Mouse (Mus musculus): Measurements from ENCODE around the gene Timp2. TPM values are rescaled to one million over a fixed set of nuclear protein-coding genes. Genes with fewer than 3 reads are reported as not detected.
A peak's percentile ranks its signal among the peaks of the same experiment; 100 is the strongest.
"Not testable (repeated sequence)": the region's sequence is repeated elsewhere in the genome, so short reads cannot be mapped to it uniquely, and the experiment has no call there.

Gene Timp2
- total RNA-seq, 2 experiments from 2014 or later, result 121 to 138 TPM

DNA sequence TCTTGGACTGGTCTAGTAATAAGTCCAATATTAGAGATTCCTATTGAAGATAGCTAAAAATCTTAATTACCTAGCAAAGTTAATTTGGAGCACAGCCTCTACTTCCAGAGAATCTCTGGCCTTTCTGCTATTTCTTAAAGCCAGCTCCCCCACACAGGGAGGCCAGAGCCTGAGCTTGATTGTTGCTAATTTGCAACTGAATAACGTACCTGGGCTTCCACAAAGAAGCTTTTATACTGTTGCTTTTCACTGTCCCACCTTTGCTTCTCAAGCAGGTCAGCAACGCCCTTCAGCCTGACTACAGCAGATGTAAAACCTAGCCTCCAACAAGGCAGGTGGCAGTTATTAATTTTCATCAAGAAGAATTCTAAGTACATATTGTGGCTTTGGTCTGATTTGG lies 47.6 kb downstream of the Timp2 start:
- DNase-seq (ENCODE audit: low spot score); intact Hi-C loops (cut with DNase I): not testable (repeated sequence)

DNA sequence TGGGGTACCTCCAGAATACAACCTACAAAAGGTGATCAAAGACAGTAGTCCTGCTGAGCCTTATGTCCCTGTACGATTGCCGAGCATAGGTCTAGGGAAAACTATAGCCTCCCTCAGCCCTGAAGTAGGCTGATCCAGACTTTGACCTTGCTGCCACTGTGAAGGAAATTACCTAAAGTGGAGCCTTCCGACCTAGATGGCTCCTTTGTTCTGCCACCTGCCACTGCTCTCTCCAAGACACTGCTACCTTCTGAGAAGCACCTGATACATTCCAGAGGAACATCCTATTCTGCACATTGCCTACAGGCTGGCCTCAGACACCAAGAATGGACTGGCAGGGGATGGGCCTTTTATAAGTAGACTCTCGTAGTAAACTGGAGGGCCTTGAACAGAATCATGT lies 51.6 kb downstream of the Timp2 start:
- intact Hi-C loops (cut with DNase I); DNase-seq (ENCODE audit: low spot score): not testable (repeated sequence)

DNA sequence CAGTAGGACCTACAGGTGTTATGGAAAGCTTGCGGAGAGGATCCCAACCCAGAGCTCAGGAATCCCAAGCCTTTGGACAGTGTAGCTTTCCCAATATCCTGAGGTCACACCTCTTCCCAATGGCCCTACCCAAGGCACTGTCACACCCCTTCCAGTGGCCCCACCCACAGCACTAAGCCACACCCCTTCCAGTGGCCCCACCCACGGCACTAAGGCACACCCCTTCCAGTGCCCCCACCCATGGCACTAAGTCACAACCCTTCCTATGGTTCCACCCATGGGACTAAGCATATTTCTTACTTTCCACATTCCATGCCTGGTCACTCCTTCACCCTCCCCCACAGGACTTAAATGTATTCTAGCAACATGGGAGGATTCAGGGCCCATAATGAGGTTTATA lies 56.7 kb downstream of the Timp2 start:
- intact Hi-C loops (cut with DNase I), result no loop called here
- no peak for DNase-seq (ENCODE audit: low spot score)

DNA sequence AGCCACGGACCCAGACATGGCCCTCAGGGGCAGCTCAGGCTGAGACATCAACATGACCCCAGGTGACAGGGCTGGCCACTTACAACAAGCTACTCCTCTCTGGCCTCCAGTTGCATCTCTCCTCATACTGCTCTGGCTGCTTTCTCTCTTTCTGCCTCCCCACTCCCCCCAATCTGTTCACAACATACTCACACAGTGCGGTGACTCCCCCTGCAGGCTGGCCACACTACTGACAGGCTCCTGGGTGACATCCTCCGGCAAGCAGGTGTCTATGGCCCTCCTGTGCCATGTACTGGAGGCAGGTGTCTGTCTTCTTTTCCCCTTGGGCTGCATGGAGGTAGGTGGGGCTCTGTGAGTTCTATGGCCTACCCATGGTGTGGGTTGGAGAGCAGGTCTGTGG lies 57.6 kb downstream of the Timp2 start:
- intact Hi-C loops (cut with DNase I), result no loop called here
- DNase-seq (ENCODE audit: low spot score), result no peak

DNA sequence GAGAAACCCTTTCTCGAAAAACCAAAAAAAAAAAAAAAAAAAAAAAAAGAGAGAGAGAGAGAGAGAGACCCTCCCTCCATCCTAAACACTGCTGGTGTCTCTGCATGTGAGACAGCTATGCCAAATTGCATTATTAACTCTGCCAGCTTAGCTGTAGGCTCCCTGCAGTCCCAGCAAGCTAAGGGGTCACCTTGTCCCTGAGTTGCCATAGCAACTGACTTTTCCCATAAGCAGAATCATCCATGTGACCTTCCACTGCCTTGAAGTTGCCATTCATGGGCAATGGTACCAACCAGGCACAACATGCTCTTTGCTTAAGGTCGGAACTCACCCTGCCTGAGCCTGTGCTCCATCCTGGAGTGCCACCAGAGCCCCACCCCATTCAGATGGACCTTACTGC lies 60.5 kb downstream of the Timp2 start:
- no peak for DNase-seq (ENCODE audit: low spot score)
- intact Hi-C loops (cut with DNase I), result no loop called here

DNA sequence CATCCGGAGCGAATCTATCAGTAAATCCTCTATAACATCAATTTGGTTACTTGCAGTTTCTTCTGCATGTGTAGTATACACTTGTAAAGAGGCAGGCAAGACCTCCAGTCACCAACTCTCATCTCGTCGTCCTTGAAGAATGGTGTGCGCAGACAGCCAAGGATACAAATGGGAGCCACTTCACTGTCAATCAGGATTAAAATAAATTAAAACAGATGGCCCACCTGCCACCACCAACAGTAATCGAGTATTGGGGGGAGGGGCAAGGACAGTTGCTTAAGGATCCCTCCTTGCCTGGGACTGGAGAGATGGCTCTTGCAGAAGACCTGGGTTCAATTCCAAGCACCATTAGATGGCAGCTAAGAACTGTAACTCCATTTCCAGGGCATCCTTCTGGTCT lies 62.9 kb downstream of the Timp2 start:
- DNase-seq (ENCODE audit: low spot score), result no peak
- intact Hi-C loops (cut with DNase I), result no loop called here

DNA sequence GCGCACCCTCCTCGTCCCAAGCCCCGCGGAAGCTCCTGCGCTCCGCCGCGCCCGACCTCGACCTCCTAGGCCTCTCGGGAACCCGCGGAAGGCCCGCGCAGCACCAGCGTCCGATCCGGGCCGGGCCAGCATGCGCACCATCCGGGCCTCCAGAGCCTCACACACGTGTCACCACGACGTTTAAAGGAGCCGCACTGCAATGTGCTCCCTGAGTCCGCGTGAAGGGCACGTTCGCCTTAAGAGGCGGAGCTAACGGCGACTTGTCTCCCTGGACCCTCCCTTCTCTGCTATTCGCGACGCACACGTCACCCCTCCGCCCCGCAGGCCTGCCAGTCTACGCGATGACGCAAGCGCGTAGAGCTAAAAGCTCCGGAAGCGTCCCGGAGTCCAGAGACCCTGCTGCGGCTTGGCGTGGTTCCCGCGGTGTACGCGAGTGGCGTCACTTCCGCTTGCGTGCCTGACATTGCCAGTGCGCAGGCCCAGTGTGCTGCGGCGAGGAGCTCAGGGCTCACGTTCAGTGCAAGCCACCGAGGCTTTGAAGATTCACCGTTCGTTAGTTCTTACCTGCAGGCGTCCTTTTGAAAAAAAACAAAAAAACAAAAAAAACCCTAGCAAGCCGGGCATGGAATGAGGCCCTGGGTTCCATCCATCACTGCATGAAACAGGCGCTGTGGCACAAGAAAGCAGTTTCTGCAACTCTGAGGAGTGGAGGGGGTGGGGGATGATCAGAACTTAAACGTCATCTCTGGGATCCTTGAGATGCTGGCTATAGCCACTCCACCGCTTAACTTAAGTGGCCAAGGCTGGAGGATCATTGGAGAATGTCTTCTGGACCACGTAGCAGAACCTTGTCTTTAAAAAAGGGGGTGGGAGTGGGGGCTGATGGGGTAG lies 65.3 kb downstream of the Timp2 start, which contains the start of gene Usp36:
Gene Usp36 (minus strand): TSS at position 246 of the 891 bp plus-strand sequence.
- intact Hi-C loops (cut with DNase I), result no loop called here
- peak; percentile 100 for DNase-seq (ENCODE audit: low spot score)

DNA sequence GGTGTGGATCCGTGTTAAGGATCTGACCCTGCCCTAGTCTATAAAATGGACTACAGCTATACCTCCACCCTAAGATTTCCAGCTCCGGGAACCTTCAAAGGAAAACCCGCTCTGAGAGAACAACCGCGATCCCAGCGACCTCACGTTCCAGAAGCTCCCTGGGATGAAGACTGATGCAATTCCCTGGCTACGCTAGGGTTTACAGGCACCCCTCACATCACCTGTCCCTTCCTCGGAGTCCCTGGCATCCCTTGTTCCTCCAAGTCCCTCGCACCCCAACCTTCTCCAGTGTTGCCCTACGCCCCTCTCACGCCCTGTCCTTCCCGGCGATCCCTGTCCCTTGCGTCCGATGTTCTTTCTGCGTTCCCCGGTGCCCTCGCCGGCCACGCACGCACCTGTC lies 66.0 kb downstream of the Timp2 start:
- intact Hi-C loops (cut with DNase I), result no loop called here
- DNase-seq (ENCODE audit: low spot score), result no peak

DNA sequence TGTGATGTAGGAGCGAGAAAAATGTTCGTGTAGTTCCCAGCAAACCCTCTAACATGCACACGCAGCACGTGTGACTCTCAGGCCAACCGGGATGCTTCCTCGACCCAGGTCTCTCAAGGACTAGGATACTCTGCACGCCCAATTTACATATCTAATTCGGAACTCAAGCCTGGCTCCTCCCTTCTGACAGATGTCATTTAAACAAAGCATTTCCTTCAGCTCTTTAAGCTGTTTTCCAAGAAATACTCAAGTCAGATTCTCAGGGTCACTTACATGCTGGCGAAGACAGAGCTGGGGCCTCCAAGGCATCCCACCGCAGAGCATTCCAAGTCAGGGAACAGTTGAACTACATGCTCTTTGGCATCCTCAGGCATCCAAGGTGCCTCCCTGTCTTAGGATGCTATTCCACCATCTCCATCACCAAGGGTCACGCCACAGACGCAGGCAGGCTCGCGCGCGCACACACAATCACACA lies 66.5 kb downstream of the Timp2 start:
- intact Hi-C loops (cut with DNase I), result no loop called here
- DNase-seq (ENCODE audit: low spot score), result no peak

DNA sequence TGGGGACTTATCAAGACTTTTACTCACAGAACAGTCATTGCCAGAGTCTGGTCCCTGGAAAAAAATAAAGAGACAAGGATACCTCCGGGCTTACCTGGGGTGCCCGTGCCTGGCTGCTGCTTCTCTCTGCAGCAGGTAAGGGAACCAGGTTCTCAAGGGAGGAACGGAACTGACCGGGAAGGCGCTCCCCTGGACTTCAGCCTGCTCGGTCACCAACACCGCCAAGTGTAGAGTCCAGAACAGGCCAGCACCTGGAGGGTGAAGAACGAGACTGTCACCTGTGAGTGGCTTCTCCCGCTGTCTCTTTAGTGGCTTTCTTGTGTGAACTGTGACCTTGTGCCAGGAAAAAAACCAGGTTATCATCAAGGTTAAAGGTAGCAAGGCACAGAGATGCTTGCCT lies 68.0 kb downstream of the Timp2 start:
- no peak for DNase-seq (ENCODE audit: low spot score)
- intact Hi-C loops (cut with DNase I), result no loop called here

DNA sequence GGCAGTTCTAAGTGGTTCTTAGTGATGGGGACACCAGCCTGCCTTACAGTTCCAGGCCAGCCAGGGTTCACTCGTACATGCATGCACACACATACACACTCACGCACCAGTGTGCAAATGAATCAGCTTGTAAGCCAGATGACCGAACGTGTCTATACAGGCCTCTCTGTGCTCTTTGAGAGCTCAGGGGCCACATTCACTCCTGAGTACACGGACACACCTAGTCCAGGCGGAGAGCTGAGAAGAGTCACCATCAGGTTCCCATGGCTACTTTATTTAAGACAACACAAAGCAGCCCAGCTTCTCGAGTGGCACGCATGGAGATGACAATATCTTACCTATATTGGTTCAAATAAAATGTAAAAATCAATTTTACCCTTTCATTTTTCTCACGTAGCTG lies 69.1 kb downstream of the Timp2 start:
- intact Hi-C loops (cut with DNase I), result no loop called here
- DNase-seq (ENCODE audit: low spot score), result no peak

DNA sequence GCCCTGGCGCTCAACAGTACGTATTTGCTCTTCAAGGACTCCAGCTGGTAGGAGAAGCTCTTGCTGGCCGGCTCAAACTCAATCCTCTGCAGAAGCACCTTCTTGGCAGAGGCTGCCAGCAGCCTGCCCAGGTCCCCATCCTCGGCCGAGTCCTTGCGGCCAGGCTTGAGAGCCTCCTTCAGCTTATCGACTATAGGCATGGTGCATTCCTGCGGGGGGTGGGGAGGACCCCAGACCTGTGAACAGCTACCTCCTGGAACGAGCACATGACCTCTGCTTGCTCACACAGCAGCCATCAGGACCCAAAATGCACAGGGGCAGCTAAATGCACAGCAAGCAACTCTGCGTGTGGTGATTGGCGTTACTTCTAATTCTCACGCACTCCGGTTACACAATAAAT lies 69.7 kb downstream of the Timp2 start:
- intact Hi-C loops (cut with DNase I), result no loop called here
- no peak for DNase-seq (ENCODE audit: low spot score)

DNA sequence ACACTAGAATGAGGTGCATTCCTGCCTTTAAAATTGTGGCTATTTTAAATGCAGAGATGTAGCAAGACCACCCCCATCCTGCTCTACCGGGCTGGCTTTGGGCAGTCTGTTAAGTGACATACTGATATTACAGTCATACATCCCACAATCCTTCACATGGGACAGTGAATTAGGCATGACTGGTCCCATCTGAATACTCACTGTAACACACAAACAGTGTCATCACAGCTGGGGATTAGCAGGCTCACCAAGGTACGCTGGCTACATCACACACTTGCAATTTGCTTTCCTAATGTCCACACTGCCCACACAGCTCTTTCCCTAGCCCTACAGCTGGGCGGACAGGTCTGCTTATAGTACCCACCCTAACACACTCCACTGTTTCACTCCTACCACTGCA lies 75.3 kb downstream of the Timp2 start:
- intact Hi-C loops (cut with DNase I), result no loop called here
- no peak for DNase-seq (ENCODE audit: low spot score)

DNA sequence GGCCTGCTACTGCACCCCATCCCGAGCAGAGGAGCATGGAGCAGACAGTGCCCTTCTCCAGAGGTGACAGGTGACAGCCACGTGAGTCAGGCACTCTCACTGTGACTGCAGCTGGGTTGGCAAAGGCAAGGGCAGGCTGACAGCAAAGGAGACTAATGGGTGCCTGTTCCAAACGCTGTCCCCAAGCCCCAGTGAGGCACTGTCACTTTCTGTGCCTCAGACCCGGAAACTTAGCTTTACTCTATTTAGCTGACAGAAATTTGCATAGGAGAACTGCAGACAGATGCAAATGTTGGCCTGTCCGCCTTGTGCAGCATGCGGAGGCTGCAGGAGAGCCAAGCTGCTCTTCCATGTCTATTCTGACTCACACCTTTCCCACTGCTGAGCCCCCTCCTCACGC lies 79.2 kb downstream of the Timp2 start:
- DNase-seq (ENCODE audit: low spot score), result no peak

DNA sequence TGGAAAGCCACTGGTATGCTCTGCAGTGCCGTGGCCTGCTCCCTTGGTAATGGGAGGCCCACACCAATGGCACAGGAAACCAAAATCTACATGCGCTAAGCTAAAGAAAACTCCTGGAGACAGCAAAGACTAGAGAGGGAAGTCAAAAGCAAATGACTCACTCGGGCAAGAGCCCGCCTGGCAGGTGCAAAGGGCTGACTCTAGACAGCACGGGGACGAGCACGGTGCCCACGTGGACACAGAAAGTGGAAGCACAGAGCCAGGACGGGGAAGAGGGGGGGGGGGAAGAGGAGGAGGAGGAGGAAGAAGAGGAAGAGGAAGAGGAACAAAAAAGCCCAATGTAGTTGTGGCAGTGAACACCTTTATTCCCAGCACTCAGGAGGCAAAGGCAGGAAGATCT lies 80.4 kb downstream of the Timp2 start:
- intact Hi-C loops (cut with DNase I), result no loop called here
- no peak for DNase-seq (ENCODE audit: low spot score)

More for the DNA sequence above, 79.2 kb downstream of the Timp2 start:
- intact Hi-C loops (cut with DNase I), result no loop called here

DNA sequence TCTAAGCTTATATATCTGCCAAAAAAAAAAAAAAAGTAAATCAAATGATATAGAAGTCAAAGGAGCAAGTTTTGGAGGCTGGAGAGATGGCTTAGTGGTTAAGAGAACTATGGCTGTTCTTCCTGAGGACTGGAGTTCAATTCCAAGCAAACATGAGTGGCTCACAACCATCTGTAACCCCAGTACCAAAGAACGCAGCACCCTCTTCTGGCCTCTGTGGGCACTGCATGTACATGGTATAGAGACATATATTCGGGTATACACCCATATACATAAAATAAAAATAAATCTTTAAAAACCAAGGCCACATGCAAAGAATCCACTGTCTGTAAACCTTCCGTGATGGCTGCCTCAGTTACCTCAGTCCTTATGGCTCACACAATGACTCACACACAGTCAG lies 85.7 kb downstream of the Timp2 start:
- DNase-seq (ENCODE audit: low spot score), result no peak
- intact Hi-C loops (cut with DNase I), result loop anchor here (5.0 kb wide), 1 partner anchor 168 kb away; no protein-coding TSS in a partner anchor

DNA sequence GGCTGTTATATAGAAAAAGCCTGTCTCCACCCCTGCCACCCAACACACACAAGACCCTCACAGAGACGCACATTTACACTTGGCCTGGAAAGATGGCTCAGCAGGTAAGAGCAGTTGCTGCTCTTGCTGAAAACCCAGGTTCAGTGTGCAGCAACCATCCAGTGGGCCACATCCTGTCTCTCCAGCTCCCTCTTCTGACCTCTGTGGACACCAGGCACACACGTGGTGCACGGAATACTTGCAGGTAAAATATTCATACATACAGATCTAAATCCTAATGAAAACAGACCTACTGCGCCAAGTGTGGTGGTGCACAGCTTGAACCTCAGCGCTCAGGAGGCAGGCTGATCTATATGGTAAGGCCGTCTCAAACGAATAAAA lies 88.9 kb downstream of the Timp2 start:
- DNase-seq (ENCODE audit: low spot score), result no peak
- intact Hi-C loops (cut with DNase I), result loop anchor here (2.0 to 5.0 kb wide), 2 partner anchors 164 to 184 kb away; no protein-coding TSS in a partner anchor

DNA sequence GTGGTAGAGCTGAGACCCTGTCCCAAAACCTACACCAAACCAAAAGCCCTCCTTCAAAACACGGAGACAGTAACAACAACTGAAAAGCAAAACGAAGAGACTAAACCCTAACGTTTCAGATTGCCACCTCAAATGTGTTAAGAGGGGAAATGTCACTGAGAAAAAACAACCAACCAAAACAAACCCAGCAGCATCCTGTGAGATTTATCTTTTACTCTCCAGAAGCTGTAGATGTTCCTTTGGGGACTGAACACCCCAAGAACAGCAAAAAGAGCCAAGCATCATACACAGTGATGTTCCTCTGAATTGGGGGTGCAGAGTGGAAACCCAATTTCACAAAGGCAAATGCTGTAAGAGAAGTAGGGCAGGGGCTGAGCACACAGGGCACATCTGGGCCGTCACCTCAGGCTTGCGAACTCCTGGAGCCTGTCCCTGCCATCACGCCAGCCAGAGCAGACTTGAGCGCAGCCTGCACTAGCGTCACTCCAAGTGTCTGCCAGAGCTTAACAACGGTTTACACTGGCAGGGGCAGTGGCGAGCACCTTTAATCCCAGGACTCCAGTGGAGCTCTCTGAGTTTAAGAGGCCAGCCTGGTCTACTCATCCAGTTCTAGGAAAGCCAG lies 89.4 kb downstream of the Timp2 start:
- DNase-seq (ENCODE audit: low spot score), result no peak
- intact Hi-C loops (cut with DNase I), result loop anchor here (2.0 to 5.0 kb wide), 2 partner anchors 164 to 183 kb away; no protein-coding TSS in a partner anchor

DNA sequence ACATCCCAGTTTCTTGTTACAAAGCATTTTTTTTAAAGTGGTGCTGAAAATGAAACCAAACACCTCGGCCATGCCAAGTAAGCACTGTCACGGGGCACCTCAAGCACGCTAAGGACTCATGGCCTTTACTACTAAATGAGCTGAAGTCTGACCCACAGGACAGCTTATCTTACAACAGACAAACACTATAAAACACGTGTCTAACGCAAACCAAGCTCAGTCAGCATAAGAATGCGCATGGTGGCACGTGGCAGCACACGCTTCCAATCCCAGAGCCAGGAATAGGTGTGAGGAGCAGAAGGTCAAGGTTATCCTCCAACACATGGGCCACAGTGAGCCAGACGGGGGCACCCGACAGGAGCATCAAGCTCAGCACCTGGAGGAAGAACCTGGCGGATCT lies 89.9 kb downstream of the Timp2 start:
- no peak for DNase-seq (ENCODE audit: low spot score)
- intact Hi-C loops (cut with DNase I), result loop anchor here (2.0 to 5.0 kb wide), 2 partner anchors 163 to 183 kb away; no protein-coding TSS in a partner anchor

DNA sequence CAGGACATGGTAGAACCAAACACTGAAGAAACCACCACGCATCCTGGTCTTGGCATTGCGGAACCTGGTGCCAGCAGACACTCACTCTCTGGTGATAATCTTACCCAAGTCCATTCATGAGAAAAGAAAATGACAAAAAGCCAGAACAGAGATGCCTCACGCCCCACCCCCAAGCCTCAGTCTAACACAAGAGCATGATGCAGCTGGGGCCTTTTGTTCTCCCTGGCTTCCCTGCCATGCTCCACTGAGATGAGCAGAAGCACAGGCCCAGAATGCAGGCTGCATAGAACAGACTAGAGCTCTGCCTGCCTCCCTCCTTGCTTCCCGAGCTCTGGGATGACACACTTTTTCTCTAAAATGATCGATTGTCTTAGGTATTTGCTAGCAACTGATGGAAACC lies 92.4 kb downstream of the Timp2 start:
- no peak for DNase-seq (ENCODE audit: low spot score)
- intact Hi-C loops (cut with DNase I), result no loop called here

DNA sequence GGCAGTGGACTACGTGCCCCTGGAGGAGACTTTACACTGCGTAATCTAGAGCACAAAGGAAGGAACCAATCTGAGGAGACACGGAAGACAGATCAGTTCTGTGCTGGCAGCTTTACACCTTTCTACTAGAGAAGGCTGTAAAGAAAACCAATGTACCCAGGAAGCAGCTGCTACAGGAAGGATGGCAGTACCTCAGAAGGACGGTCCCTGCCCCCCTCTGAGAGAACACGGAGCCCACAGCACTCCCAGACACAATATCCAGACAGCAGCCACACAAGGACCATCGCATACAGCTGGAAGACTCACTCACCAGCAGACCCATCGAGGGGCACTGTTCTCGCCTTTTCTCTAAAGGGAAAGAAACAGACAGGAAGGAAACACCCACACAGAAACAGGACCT lies 95.5 kb downstream of the Timp2 start:
- DNase-seq (ENCODE audit: low spot score), result no peak
- intact Hi-C loops (cut with DNase I), result no loop called here

Measured in heart, postnatal 25 days (tissue).